Mouse (Mus musculus) forebrain, embryonic 16.5 days (tissue): ENCODE measurements around the gene Col1a2. TPM values are rescaled to one million over a fixed set of nuclear protein-coding genes. Genes with fewer than 3 reads are reported as not detected.

Experiments
- ATAC-seq: fragments of 200-750 bp; cut with Nextera tagmentation; 2 replicates; pipeline ENCODE4 v1.8.0; 2017; ENCODE audit warnings: mild to moderate bottlenecking, moderate library complexity
- H3K27ac ChIP-seq: fragments of 300-500 bp; sonication (generic); 2 replicates; pipeline ENCODE4 v1.5.1; 2014; ENCODE audit warnings: low read length, control low read depth
- H3K27me3 ChIP-seq: fragments of 300-500 bp; sonication (generic); replicated peaks from 2 replicates; pipeline ENCODE4 v1.6.1; 2014; ENCODE audit warnings: low read length; ENCODE audit not compliant: control insufficient read depth, insufficient read depth
- H3K36me3 ChIP-seq: fragments of 300-500 bp; sonication (generic); 2 replicates; pipeline ENCODE4 v1.6.1; 2014; ENCODE audit not compliant: control insufficient read depth, insufficient read depth
- H3K4me1 ChIP-seq: fragments of 300-500 bp; sonication (generic); replicated peaks from 2 replicates; pipeline ENCODE4 v1.6.1; 2014; ENCODE audit warnings: low read length; ENCODE audit not compliant: control insufficient read depth, insufficient read depth
- H3K4me2 ChIP-seq: fragments of 300-500 bp; sonication (generic); 2 replicates; pipeline ENCODE4 v1.6.1; 2014; ENCODE audit warnings: mild to moderate bottlenecking, low read length, control low read depth
- H3K4me3 ChIP-seq: fragments of 300-500 bp; sonication (generic); replicated peaks from 2 replicates; pipeline ENCODE4 v1.5.1; 2014; ENCODE audit warnings: mild to moderate bottlenecking, low read length, control low read depth
- H3K9ac ChIP-seq: fragments of 300-500 bp; sonication (generic); replicated peaks from 2 replicates; pipeline ENCODE4 v1.6.1; 2014; ENCODE audit warnings: low read depth, low read length, control low read depth
- H3K9me3 ChIP-seq: fragments of 300-500 bp; sonication (generic); 2 replicates; pipeline ENCODE4 v1.6.1; 2016; ENCODE audit warnings: low read length; ENCODE audit not compliant: control insufficient read depth
- WGBS: fragments of 180-500 bp; shearing (Covaris S2); extraction: QIAGEN DNeasy Blood & Tissue Kit; methylation state at CpG from one replicate; pipeline ENCODE4 v1.1.7; 2014; 5-methylcytosine and 5-hydroxymethylcytosine counted together
- polyA plus RNA-seq: library from polyadenylated mRNA; unstranded; fragments of >200 nt; fragmentation: Nextera tagmentation; extraction: Ambion mirVana; gene quantifications from 2 replicates; pipeline ENCODE4 v1.2.1, GENCODE M21; 2015

The Col1a2 gene
- polyA plus RNA-seq, 1 experiment from 2014 or later, result 42.8 TPM

DNA sequence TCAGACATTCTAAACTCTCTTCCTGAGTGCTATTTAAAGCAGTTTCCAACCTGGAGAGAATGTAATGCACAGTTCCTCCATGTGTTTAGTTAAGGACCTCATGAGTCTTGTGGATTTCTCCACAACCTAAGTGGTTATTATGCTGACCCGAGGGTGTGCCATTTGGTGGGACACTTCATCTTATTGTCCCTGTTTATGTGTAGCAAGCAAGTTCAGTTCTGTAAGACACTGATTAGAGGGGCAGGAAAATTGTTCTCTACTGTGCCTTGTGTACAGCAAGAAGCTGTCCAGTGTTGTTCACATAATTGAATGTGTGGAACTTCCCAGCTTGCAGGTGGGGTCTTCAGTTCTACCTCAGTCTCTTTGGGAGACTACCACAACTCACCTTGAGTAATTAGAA lies 15.6 kb upstream of the Col1a2 start:
- H3K27ac ChIP-seq, result no peak overlapping the region
- no peak for ATAC-seq
- 55% methylated on average over 1 of the region's 1 CpGs for whole genome bisulfite sequencing

DNA sequence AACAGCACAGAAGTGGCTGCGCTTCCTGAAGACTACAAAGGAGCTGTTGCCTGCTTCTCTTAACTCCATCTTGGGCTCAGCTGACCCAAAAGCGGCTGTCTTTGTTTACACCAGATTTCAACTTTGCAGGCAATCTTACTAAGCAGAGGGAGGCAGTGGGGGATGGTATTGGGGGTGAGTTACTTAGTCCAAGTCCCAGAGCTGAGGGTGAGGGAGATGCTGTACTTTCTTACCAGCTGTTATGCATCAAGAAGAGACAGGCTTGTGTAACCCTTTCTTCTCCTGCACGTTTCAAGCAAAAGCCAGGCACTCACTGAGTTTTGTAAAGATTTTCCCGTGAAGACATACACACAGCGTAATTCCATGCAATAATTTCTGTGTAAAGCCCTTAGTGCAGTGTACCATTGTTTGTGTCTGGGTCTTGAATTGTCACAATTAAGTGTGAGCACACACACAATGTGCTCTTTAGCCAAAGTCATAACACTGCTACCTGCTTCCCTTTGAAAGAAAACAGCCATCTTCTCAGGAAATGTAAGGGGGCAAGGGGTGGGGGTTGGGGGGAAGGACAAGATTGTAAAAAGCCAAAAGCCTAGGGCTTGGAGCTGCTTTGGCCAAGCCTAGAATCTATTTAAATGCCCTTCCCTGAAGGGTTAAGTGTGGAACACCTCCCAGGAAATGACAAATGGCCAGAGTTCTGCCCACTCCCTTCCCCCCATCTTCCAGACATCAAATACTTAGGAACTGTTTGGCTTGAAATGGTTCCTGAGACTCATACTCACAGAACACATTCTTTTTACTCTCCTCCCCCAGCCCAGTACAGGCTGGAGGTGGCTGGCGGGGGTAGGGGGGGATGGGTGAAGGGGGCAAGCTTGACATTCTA lies 15.0 kb upstream of the Col1a2 start:
- WGBS, result 59% methylated on average over 6 of the region's 6 CpGs
- Histone ChIP-seq H3K4me3 (no peak overlapping the region), H3K27ac (no peak overlapping the region), H3K9me3 (no peaks in the 10 kb centered on the region), H3K36me3 (no peaks in the 10 kb centered on the region), H3K4me1 (peaks cover 6% of the 10 kb centered on the region), H3K9ac (no peak overlapping the region), H3K27me3 (no peaks in the 10 kb centered on the region), H3K4me2 (no peak overlapping the region)
- no peak for ATAC-seq

More for the DNA sequence above, 15.6 kb upstream of the Col1a2 start:
- no peak overlapping the region for H3K9ac ChIP-seq
- H3K9me3 ChIP-seq, result no peaks in the 10 kb centered on the region
- no peak overlapping the region for H3K4me2 ChIP-seq
- no peak overlapping the region for H3K4me3 ChIP-seq
- H3K27me3 ChIP-seq, result no peaks in the 10 kb centered on the region
- H3K4me1 ChIP-seq, result peaks cover 6% of the 10 kb centered on the region
- no peaks in the 10 kb centered on the region for H3K36me3 ChIP-seq

DNA sequence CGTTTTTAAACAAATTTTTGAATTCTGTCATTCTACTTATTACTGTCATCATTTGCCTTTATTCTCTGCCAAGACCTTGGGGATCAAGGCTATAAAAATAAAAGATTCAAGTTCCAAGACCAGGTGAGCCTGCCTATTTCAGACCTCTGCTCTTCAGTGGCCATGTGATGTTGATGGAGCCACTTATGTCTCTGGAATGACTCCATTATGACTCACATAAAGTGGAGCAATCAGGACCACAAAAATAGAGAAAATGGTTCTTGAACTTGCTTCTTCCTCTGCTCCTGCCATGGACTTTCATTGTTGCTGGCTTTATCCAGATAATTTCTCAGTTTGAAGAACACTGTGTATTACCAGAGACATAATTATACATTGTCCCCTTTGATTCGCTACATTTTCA lies 10.9 kb upstream of the Col1a2 start:
- H3K4me3 ChIP-seq, result no peak overlapping the region
- H3K9me3 ChIP-seq, result no peaks in the 10 kb centered on the region
- WGBS, result 85% methylated on average over 2 of the region's 2 CpGs
- no peaks in the 10 kb centered on the region for H3K27me3 ChIP-seq
- no peak for ATAC-seq
- H3K9ac ChIP-seq, result no peak overlapping the region
- no peaks in the 10 kb centered on the region; the same call in 1 of the 2 replicates for H3K4me1 ChIP-seq
- H3K27ac ChIP-seq, result no peak overlapping the region
- no peak overlapping the region for H3K4me2 ChIP-seq
- H3K36me3 ChIP-seq, result no peaks in the 10 kb centered on the region

DNA sequence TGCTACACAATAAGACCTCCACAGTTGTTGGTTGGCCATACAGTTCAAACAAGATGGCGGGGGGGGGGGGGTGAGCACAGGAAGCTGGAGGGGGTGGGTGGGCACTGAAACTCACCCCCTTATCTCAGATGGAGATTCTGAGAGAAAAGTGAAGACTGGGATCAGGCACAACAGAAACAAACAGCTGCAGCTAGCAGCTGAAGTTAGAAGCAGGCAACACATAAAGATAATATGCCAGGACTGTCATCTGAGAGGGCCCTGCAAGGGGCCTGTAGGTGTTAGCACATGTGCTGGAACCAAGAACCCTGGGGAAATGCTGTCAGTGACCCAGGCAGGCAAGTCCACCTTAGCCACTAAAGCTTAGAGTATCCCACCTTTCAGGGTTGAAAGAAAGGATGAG lies 8.2 kb upstream of the Col1a2 start:
- Histone ChIP-seq H3K9ac (no peak overlapping the region), H3K36me3 (no peaks in the 10 kb centered on the region), H3K27ac (no peak overlapping the region), H3K27me3 (no peaks in the 10 kb centered on the region), H3K4me2 (no peak overlapping the region), H3K4me1 (no peaks in the 10 kb centered on the region), H3K9me3 (no peaks in the 10 kb centered on the region), H3K4me3 (no peak overlapping the region)
- ATAC-seq, result no peak
- WGBS, result 83% methylated on average over 1 of the region's 1 CpGs

DNA sequence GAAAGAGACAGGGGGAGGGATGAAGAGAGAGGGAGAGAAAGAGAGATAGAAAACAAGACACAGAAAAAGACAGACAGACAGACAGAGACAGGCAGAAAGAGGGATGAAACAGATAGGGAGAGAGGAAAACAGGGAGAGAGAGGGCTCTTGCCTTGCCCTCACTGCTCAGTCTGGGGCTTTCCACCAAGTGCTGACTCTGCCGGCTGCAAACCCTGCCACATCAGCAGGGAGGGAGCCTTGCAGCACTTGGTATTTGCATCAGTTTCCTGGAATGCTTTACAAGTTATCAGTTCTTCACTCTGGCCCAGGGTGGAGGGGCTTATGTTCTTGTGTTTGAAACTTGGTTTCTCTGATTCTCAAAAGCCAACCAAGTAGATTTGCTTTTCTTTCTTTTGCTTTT lies 1.5 kb upstream of the Col1a2 start:
- Histone ChIP-seq H3K27me3 (0 out of 2 replicates have a peak, but pooled peaks cover 7% of the 10 kb centered on the region), H3K36me3 (no peaks in the 10 kb centered on the region), H3K9ac (no peak overlapping the region), H3K4me1 (peaks cover 6% of the 10 kb centered on the region), H3K27ac (no peak overlapping the region), H3K4me2 (no peak overlapping the region), H3K9me3 (no peaks in the 10 kb centered on the region), H3K4me3 (no peak overlapping the region)
- ATAC-seq, result no peak
- 0% methylated on average over 1 of the region's 1 CpGs for WGBS

DNA sequence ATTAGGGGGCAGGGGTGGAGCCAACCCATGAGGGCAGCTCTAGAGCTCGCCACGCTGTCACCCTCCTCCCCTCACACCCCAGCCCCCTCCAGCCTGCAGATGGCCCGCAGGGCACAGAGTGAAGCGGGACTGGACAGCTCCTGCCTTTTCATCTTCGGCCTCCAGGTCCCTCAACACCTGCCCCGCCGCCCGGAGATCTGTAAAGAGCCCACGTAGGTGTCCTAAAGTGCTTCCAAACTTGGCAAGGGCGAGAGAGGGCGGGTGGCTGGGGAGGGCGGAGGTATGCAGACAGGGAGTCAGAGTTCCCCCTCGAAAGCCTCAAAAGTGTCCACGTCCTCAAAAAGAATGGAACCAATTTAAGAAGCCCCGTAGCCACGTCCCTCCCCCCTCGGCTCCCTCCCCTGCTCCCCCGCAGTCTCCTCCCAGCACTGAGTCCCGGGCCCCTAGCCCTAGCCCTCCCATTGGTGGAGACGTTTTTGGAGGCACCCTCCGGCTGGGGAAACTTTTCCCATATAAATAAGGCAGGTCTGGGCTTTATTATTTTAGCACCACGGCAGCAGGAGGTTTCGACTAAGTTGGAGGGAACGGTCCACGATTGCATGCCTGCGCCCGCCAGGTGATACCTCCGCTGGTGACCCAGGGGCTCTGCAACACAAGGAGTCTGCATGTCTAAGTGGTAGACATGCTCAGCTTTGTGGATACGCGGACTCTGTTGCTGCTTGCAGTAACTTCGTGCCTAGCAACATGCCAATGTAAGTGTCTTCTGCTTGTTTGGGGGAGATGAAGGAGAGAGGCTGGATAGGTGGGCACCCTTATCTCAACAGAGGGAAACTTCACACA lies 764 bp downstream of the Col1a2 start:
- Histone ChIP-seq H3K27me3 (0 out of 2 replicates have a peak, but pooled peaks cover 7% of the 10 kb centered on the region), H3K9me3 (no peaks in the 10 kb centered on the region), H3K36me3 (no peaks in the 10 kb centered on the region), H3K4me3 (peak overlapping the region; percentile 35), H3K4me1 (peaks cover 6% of the 10 kb centered on the region), H3K9ac (no peak overlapping the region; the same call in 1 of the 2 replicates), H3K27ac (no peak overlapping the region), H3K4me2 (peak overlapping the region; percentile 67)
- WGBS, result under 1% methylated on average over 31 of the region's 31 CpGs
- peak; percentile 74 for ATAC-seq

DNA sequence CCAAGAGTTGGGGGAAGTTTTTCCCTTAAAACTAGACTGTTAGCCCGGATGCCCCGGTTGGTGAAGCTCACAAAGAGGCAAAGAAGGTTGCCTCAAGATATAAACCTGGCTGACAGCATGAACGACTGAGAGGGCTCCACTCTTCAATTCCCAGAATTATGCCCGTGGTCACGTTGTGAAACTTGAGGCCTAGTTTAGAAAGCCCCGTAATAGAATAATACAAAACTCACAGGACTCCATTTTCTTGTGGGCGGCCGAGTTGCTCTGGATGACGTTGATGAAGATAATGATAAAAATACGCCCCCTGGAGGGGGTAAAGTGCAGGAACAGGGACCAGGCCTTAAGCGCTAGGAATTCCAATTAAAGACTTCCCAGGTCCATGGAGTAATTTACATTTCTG lies 1.5 kb downstream of the Col1a2 start:
- ATAC-seq, result no peak
- H3K36me3 ChIP-seq, result no peaks in the 10 kb centered on the region
- no peaks in the 10 kb centered on the region for H3K9me3 ChIP-seq
- H3K9ac ChIP-seq, result no peak overlapping the region
- 0 out of 2 replicates have a peak, but pooled peaks cover 7% of the 10 kb centered on the region for H3K27me3 ChIP-seq
- no peak overlapping the region for H3K27ac ChIP-seq
- H3K4me1 ChIP-seq, result peaks cover 6% of the 10 kb centered on the region
- H3K4me3 ChIP-seq, result peak overlapping the region; percentile 13
- 10% methylated on average over 11 of the region's 11 CpGs for WGBS
- peak overlapping the region; percentile 67; the same call in 1 of the 2 replicates for H3K4me2 ChIP-seq

DNA sequence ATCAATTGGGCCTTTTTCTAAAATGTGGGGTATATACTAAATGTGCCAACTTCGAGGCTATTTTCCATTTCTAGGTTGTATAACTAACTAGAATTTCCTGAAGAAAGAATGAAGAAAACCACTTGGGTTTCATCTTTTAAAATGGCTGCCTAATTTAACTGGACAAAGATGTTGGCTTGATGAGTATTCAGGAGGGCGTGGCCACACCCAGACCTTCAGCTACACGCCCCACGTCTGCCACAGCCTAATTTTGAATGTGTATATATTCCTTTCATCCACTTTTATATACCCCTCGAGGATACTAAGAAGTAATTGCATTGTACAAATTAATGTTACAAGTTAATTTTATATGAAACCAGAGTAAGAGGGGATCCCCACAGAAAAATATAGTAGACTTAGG lies 2.2 kb downstream of the Col1a2 start:
- no peak overlapping the region for H3K9ac ChIP-seq
- no peak for ATAC-seq
- no peak overlapping the region for H3K4me2 ChIP-seq
- 80% methylated on average over 5 of the region's 5 CpGs for WGBS
- no peaks in the 10 kb centered on the region for H3K36me3 ChIP-seq
- H3K9me3 ChIP-seq, result no peaks in the 10 kb centered on the region
- H3K4me3 ChIP-seq, result no peak overlapping the region
- H3K4me1 ChIP-seq, result peaks cover 6% of the 10 kb centered on the region
- H3K27me3 ChIP-seq, result 0 out of 2 replicates have a peak, but pooled peaks cover 7% of the 10 kb centered on the region
- no peak overlapping the region for H3K27ac ChIP-seq

DNA sequence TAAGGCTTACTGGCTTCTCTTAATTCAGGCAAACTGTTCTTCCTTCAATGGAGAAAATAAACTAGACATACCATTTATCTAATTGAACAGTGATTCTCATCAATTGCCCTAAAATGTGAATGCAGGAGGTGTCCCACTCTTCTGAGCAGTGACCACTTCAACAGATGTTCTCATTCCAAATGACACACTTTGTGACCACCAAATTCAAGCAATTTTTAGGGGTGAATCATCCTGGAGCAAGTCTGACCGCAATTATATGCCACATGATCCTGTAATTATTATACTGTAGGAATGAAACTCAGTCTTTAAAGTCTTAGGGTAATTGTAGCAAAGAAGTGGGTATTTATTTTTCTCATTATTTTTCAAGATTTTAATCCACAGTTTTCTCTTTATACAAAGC lies 2.7 kb downstream of the Col1a2 start:
- Histone ChIP-seq H3K4me3 (no peak overlapping the region), H3K27ac (no peak overlapping the region), H3K4me2 (no peak overlapping the region), H3K36me3 (no peaks in the 10 kb centered on the region), H3K4me1 (peaks cover 6% of the 10 kb centered on the region), H3K27me3 (0 out of 2 replicates have a peak, but pooled peaks cover 2% of the 10 kb centered on the region), H3K9ac (no peak overlapping the region), H3K9me3 (no peaks in the 10 kb centered on the region)
- ATAC-seq, result no peak
- WGBS, result 83% methylated on average over 1 of the region's 1 CpGs
